Mouse (Mus musculus): Measurements from ENCODE around the gene Sdk1. TPM values are rescaled to one million over a fixed set of nuclear protein-coding genes. Genes with fewer than 3 reads are reported as not detected.

Gene Sdk1
- polyA plus RNA-seq, 1 experiment from 2014 or later, result 0.21 TPM

GRCm38 (mm10) chr5:142073901-142074300 lies 832.6 kb downstream of the Sdk1 start:
- Histone ChIP-seq H3K9me3 (replicated peaks) (no peaks in the 10 kb centered on the region), H3K27me3 (no peaks in the 10 kb centered on the region), H3K4me3 (replicated peaks) (no peak overlapping the region), H3K36me3 (replicated peaks) (no peaks in the 10 kb centered on the region), H3K27ac (replicated peaks) (no peak overlapping the region), H3K9ac (no peak overlapping the region), H3K4me1 (replicated peaks) (no peaks in the 10 kb centered on the region), H3K4me2 (no peak overlapping the region)
- ATAC-seq (ENCODE audit: insufficient read depth), result no peak
- WGBS (ENCODE audit: insufficient replicate concordance), result 53% methylated on average over 3 of the region's 3 CpGs

- Histone ChIP-seq H3K4me2 (no peak overlapping the region), H3K4me1 (replicated peaks) (no peaks in the 10 kb centered on the region), H3K9me3 (replicated peaks) (no peaks in the 10 kb centered on the region), H3K4me3 (replicated peaks) (no peak overlapping the region), H3K27me3 (no peaks in the 10 kb centered on the region), H3K9ac (no peak overlapping the region), H3K36me3 (replicated peaks) (no peaks in the 10 kb centered on the region), H3K27ac (replicated peaks) (no peak overlapping the region)
- no peak for ATAC-seq (ENCODE audit: insufficient read depth)
- 42% methylated on average over 13 of the region's 13 CpGs for WGBS (ENCODE audit: insufficient replicate concordance)
Measured at GRCm38 (mm10) chr5:142074561-142075500, 833.5 kb downstream of the Sdk1 start.

- H3K4me1 ChIP-seq (replicated peaks), result no peaks in the 10 kb centered on the region
- ATAC-seq (ENCODE audit: insufficient read depth), result no peak
Measured at GRCm38 (mm10) chr5:142080661-142081060, 839.4 kb downstream of the Sdk1 start.

GRCm38 (mm10) chr5:142081076-142081475 lies 839.8 kb downstream of the Sdk1 start:
- Histone ChIP-seq H3K27ac (replicated peaks) (no peak overlapping the region), H3K9ac (no peak overlapping the region), H3K36me3 (replicated peaks) (no peaks in the 10 kb centered on the region), H3K27me3 (no peaks in the 10 kb centered on the region), H3K4me1 (replicated peaks) (no peaks in the 10 kb centered on the region), H3K4me3 (replicated peaks) (no peak overlapping the region), H3K4me2 (no peak overlapping the region), H3K9me3 (replicated peaks) (no peaks in the 10 kb centered on the region)
- 55% methylated on average over 3 of the region's 3 CpGs for WGBS (ENCODE audit: insufficient replicate concordance)
- no peak for ATAC-seq (ENCODE audit: insufficient read depth)

More at GRCm38 (mm10) chr5:142080661-142081060, 839.4 kb downstream of the Sdk1 start:
- Histone ChIP-seq H3K4me3 (replicated peaks) (no peak overlapping the region), H3K4me2 (no peak overlapping the region), H3K27me3 (no peaks in the 10 kb centered on the region), H3K9ac (no peak overlapping the region), H3K9me3 (replicated peaks) (no peaks in the 10 kb centered on the region), H3K36me3 (replicated peaks) (no peaks in the 10 kb centered on the region), H3K27ac (replicated peaks) (no peak overlapping the region)
- 71% methylated on average over 3 of the region's 3 CpGs for WGBS (ENCODE audit: insufficient replicate concordance)

- Histone ChIP-seq H3K9ac (no peak overlapping the region), H3K4me3 (replicated peaks) (no peak overlapping the region), H3K27me3 (no peaks in the 10 kb centered on the region), H3K4me1 (replicated peaks) (no peaks in the 10 kb centered on the region), H3K9me3 (replicated peaks) (no peaks in the 10 kb centered on the region), H3K4me2 (no peak overlapping the region), H3K36me3 (replicated peaks) (no peaks in the 10 kb centered on the region), H3K27ac (replicated peaks) (no peak overlapping the region)
- WGBS (ENCODE audit: insufficient replicate concordance), result 72% methylated on average over 11 of the region's 11 CpGs
- no peak for ATAC-seq (ENCODE audit: insufficient read depth)
Measured at GRCm38 (mm10) chr5:142096377-142096841, 855.1 kb downstream of the Sdk1 start.

GRCm38 (mm10) chr5:142100176-142100575 lies 858.9 kb downstream of the Sdk1 start:
- no peak for ATAC-seq (ENCODE audit: insufficient read depth)
- Histone ChIP-seq H3K27ac (replicated peaks) (no peak overlapping the region), H3K4me2 (no peak overlapping the region), H3K9me3 (replicated peaks) (no peaks in the 10 kb centered on the region), H3K4me1 (replicated peaks) (no peaks in the 10 kb centered on the region), H3K27me3 (no peaks in the 10 kb centered on the region), H3K36me3 (replicated peaks) (no peaks in the 10 kb centered on the region), H3K4me3 (replicated peaks) (no peak overlapping the region), H3K9ac (no peak overlapping the region)
- 62% methylated on average over 7 of the region's 7 CpGs for WGBS (ENCODE audit: insufficient replicate concordance)

DNA sequence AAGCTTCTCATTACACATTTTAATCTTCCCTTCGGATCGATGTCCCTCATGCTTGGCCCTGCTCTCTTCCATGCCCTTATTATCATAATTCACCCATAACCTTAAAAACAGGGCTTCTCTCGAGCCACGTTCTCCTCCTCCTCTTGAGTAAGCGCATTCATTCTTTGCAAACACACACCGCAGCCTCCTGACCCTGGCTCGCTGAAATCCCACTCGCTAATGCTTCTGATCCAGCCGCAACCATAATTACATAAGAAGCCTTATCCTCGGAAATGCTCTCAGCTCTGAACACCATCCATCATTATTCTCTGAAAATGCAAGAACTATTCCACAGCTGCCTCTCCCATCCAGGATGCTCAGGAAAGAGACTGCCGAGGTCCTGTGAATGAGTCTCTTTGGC lies 866.1 kb downstream of the Sdk1 start:
- no peaks in the 10 kb centered on the region for H3K36me3 ChIP-seq (replicated peaks)
- no peak overlapping the region for H3K27ac ChIP-seq (replicated peaks)
- H3K9ac ChIP-seq, result no peak overlapping the region
- no peaks in the 10 kb centered on the region for H3K4me1 ChIP-seq (replicated peaks)
- no peak overlapping the region for H3K4me3 ChIP-seq (replicated peaks)
- WGBS (ENCODE audit: insufficient replicate concordance), result 70% methylated on average over 11 of the region's 11 CpGs
- no peak overlapping the region for H3K4me2 ChIP-seq
- 0 out of 2 replicates have a peak, but pooled peaks cover 2% of the 10 kb centered on the region for H3K9me3 ChIP-seq (replicated peaks)
- no peaks in the 10 kb centered on the region for H3K27me3 ChIP-seq
- no peak for ATAC-seq (ENCODE audit: insufficient read depth)

DNA sequence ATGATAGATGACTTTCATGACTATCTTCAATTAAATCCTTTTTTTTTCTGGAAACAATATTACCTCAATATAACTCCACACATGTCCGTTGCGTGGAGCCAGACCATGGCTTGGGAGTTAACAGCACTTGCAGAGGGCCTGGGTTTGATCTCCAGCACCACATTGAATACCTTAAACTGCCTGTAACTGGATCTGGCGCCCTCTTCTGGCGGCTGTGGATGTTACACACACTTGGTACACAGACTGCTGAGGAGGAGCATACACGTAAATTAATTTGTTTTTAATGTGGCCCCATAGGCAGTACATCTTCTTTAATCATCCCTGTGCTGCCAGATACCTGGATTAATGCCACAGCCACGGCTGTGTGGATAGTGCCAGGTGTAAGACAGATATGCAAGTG lies 870.7 kb downstream of the Sdk1 start:
- Histone ChIP-seq H3K36me3 (replicated peaks) (no peaks in the 10 kb centered on the region), H3K27me3 (no peaks in the 10 kb centered on the region), H3K4me2 (no peak overlapping the region), H3K9ac (no peak overlapping the region), H3K4me3 (replicated peaks) (no peak overlapping the region), H3K27ac (replicated peaks) (no peak overlapping the region), H3K9me3 (replicated peaks) (0 out of 2 replicates have a peak, but pooled peaks cover 2% of the 10 kb centered on the region), H3K4me1 (replicated peaks) (no peaks in the 10 kb centered on the region)
- WGBS (ENCODE audit: insufficient replicate concordance), result 69% methylated on average over 6 of the region's 6 CpGs
- ATAC-seq (ENCODE audit: insufficient read depth), result no peak

GRCm38 (mm10) chr5:142113210-142114175 lies 872.2 kb downstream of the Sdk1 start:
- Histone ChIP-seq H3K27ac (replicated peaks) (no peak overlapping the region), H3K36me3 (replicated peaks) (no peaks in the 10 kb centered on the region)
- 54% methylated on average over 18 of the region's 18 CpGs for WGBS (ENCODE audit: insufficient replicate concordance)

GRCm38 (mm10) chr5:142127779-142128178 lies 886.5 kb downstream of the Sdk1 start:
- Histone ChIP-seq H3K4me3 (replicated peaks) (no peak overlapping the region), H3K27ac (replicated peaks) (no peak overlapping the region), H3K9me3 (replicated peaks) (no peaks in the 10 kb centered on the region), H3K4me2 (no peak overlapping the region), H3K36me3 (replicated peaks) (no peaks in the 10 kb centered on the region), H3K27me3 (no peaks in the 10 kb centered on the region), H3K4me1 (replicated peaks) (no peaks in the 10 kb centered on the region), H3K9ac (no peak overlapping the region)
- 53% methylated on average over 4 of the region's 4 CpGs for WGBS (ENCODE audit: insufficient replicate concordance)
- ATAC-seq (ENCODE audit: insufficient read depth), result no peak

More at GRCm38 (mm10) chr5:142113210-142114175, 872.2 kb downstream of the Sdk1 start:
- H3K9me3 ChIP-seq (replicated peaks), result no peaks in the 10 kb centered on the region
- no peak overlapping the region for H3K4me2 ChIP-seq
- no peaks in the 10 kb centered on the region for H3K27me3 ChIP-seq
- H3K4me1 ChIP-seq (replicated peaks), result no peaks in the 10 kb centered on the region
- ATAC-seq (ENCODE audit: insufficient read depth), result no peak
- H3K4me3 ChIP-seq (replicated peaks), result no peak overlapping the region
- no peak overlapping the region for H3K9ac ChIP-seq

DNA sequence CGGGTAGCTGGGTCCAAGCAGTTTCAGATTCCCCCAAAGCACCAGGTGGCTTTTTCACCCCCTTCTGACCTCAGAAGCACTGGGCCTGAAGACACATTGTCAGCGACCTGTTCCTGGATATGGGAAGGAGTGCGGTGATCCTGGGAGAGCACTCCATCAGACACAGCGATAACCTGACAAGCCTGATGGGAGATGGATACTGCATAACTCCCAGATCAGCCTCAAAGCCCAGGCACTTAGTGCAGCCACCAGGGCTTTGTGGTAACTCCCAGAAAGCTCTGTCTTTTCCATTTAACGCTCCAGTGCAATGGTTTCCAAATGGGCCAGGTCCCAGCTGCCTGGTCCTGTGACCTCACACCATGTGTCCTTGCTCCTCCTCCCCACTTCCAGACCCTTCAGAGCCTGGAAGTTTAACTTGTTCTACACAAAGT lies 886.9 kb downstream of the Sdk1 start:
- Histone ChIP-seq H3K9ac (no peak overlapping the region), H3K4me3 (replicated peaks) (no peak overlapping the region), H3K4me2 (no peak overlapping the region), H3K27ac (replicated peaks) (no peak overlapping the region), H3K36me3 (replicated peaks) (no peaks in the 10 kb centered on the region), H3K4me1 (replicated peaks) (no peaks in the 10 kb centered on the region), H3K9me3 (replicated peaks) (no peaks in the 10 kb centered on the region), H3K27me3 (no peaks in the 10 kb centered on the region)
- ATAC-seq (ENCODE audit: insufficient read depth), result no peak
- WGBS (ENCODE audit: insufficient replicate concordance), result 52% methylated on average over 5 of the region's 5 CpGs

Measured in liver, embryonic 15.5 days (tissue).